Mouse (Mus musculus) ES-Bruce4 (cell line): Measurements from ENCODE around the gene Usp4.

Experiments used
- CTCF ChIP-seq: IDR thresholded peaks from one replicate; pipeline ENCODE4 v1.8.1; 2011; ENCODE audit warnings: low read depth, low read length
- EP300 ChIP-seq: IDR thresholded peaks from 2 replicates; pipeline ENCODE4 v1.6.1; 2011; ENCODE audit warnings: low read depth, low read length; ENCODE audit not compliant: insufficient read depth

- TF ChIP-seq CTCF (no peak), EP300 (no peak)
Measured at GRCm38 (mm10) chr9:108342301-108342831, 5.3 kb upstream of the Usp4 start.
